In genomic region chr8:91355301-91355905, GRCm38 (mm10) we compare ENCODE assay signal across 12 mouse cellular contexts. TPM values are rescaled to one million over a fixed set of nuclear protein-coding genes. Genes with fewer than 3 reads are reported as not detected.
DNase-seq lines count a peak whose midpoint lies in the region; ATAC-seq and TF ChIP-seq lines count a peak whose summit lies in the region.
"Had no signal": no experiment of that assay in that cellular context is flagged by ENCODE, and none has a peak within 500 bp of the region (broad histone marks: within the 10 kb centered on the region; RNA-seq: fewer than 3 reads in every experiment).

No protein-coding gene starts in this region.

- no peak for TF ChIP-seq POLR2A in heart, adult 2 months (IDR thresholded peaks at IDR 0.05; ENCODE audit: insufficient read depth, low read depth, low read length)

- no peak for TF ChIP-seq EP300 in heart, adult 2 months (IDR thresholded peaks at IDR 0.05; ENCODE audit: insufficient read depth, low read depth, low read length)

- peaks cover 6% of the 10 kb centered on the region for H3K36me3 ChIP-seq in heart, adult 2 months (ENCODE audit: control insufficient read depth, insufficient read depth, low read length)
- no peaks in the 10 kb centered on the region for H3K36me3 ChIP-seq in forebrain, embryonic 16.5 days (ENCODE audit: control insufficient read depth, insufficient read depth)
- no peaks in the 10 kb centered on the region for H3K36me3 ChIP-seq in neural tube, embryonic 12.5 days
- H3K36me3 ChIP-seq: heart, embryonic 10.5 days had no signal

- H3K9ac ChIP-seq in heart, adult 2 months (ENCODE audit: low read depth, low read length) = no peak overlapping the region
- no peak overlapping the region for H3K9ac ChIP-seq in forebrain, embryonic 16.5 days (replicated peaks; ENCODE audit: low read depth, low read length)
- no peak overlapping the region for H3K9ac ChIP-seq in neural tube, embryonic 12.5 days

- peak; percentile 69 for DNase-seq in heart, adult 11 months
- DNase-seq in heart, adult 2 months = no peak
- DNase-seq in lung, postnatal 10 days = peak; percentile 47
- DNase-seq in kidney, postnatal 10 days = no peak
- no peak for DNase-seq in T-cell, adult 2 months (ENCODE audit: low spot score)
- DNase-seq: adrenal gland, postnatal 36 days; layer of hippocampus, postnatal 36 days; thymus, adult 18-20 months had no signal

- 52% methylated on average over 10 of the region's 10 CpGs for WGBS in heart, adult 2 months
- 20% methylated on average over 10 of the region's 10 CpGs for WGBS in forebrain, embryonic 16.5 days
- WGBS in neural tube, embryonic 12.5 days = 41% methylated on average over 10 of the region's 10 CpGs

- peak overlapping the region; percentile 34 for H3K4me2 ChIP-seq in forebrain, embryonic 16.5 days (ENCODE audit: low read length)
- peak overlapping the region; percentile 14; the same call in 1 of the 2 replicates for H3K4me2 ChIP-seq in neural tube, embryonic 12.5 days (replicated peaks)

- peaks cover 1% of the 10 kb centered on the region for H3K79me2 ChIP-seq in heart, adult 2 months (replicated peaks; ENCODE audit: control insufficient read depth, insufficient read depth, low read length)

- TF ChIP-seq CTCF in heart, adult 2 months (IDR thresholded peaks at IDR 0.05) = no peak

- no peaks in the 10 kb centered on the region for H3K27me3 ChIP-seq in heart, adult 2 months (ENCODE audit: control insufficient read depth, insufficient read depth, low read length)
- H3K27me3 ChIP-seq in forebrain, embryonic 16.5 days (replicated peaks; ENCODE audit: control insufficient read depth, insufficient read depth, low read length) = no peaks in the 10 kb centered on the region
- H3K27me3 ChIP-seq in neural tube, embryonic 12.5 days (replicated peaks) = peaks cover 8% of the 10 kb centered on the region; the same call in 1 of the 2 replicates

- intact Hi-C loops in heart, adult 2 months (cut with DNase I) = no loop called here

- no peaks in the 10 kb centered on the region for H3K9me3 ChIP-seq in forebrain, embryonic 16.5 days (ENCODE audit: control insufficient read depth, low read length)
- no peaks in the 10 kb centered on the region for H3K9me3 ChIP-seq in neural tube, embryonic 12.5 days
- H3K9me3 ChIP-seq: heart, embryonic 10.5 days had no signal

- H3K4me3 ChIP-seq in heart, adult 2 months = no peak overlapping the region
- no peak overlapping the region for H3K4me3 ChIP-seq in forebrain, embryonic 16.5 days (replicated peaks; ENCODE audit: low read length)
- no peak overlapping the region for H3K4me3 ChIP-seq in neural tube, embryonic 12.5 days
- H3K4me3 ChIP-seq: heart, embryonic 10.5 days had no signal

- H3K4me1 ChIP-seq in heart, adult 2 months (ENCODE audit: control insufficient read depth, insufficient read depth, low read length) = peaks cover 7% of the 10 kb centered on the region
- peaks cover 27% of the 10 kb centered on the region for H3K4me1 ChIP-seq in forebrain, embryonic 16.5 days (replicated peaks; ENCODE audit: control insufficient read depth, insufficient read depth, low read length)
- peaks cover 21% of the 10 kb centered on the region for H3K4me1 ChIP-seq in neural tube, embryonic 12.5 days

- H3K27ac ChIP-seq in heart, adult 2 months = no peak overlapping the region
- peak overlapping the region; percentile 71 for H3K27ac ChIP-seq in forebrain, embryonic 16.5 days (ENCODE audit: low read length)
- H3K27ac ChIP-seq in neural tube, embryonic 12.5 days = no peak overlapping the region
- H3K27ac ChIP-seq: heart, embryonic 10.5 days had no signal

- ATAC-seq in forebrain, embryonic 16.5 days = peak; percentile 66
- 0 out of 2 replicates have a peak, but pooled peaks have one; percentile 33 for ATAC-seq in neural tube, embryonic 12.5 days (ENCODE audit: low FRiP score, low read depth)
- ATAC-seq in inflammation-experienced regulatory T-cells, adult 6 months = no peak

RNA-seq across cellular contexts. Expression of gene Fto, which starts 42.1 kb away (rescaled TPM):
- total RNA-seq in heart, adult 2 months (2021) = 10 to 100 TPM; 57.6 to 65.1 TPM
- polyA plus RNA-seq in heart, adult 2 months (2012; rRNA removed) = 41.3 and 53.3 TPM in 2 replicates
- polyA plus RNA-seq in forebrain, embryonic 16.5 days (2015; fragmentation: Nextera tagmentation; extraction: Ambion mirVana) = 123 and 132 TPM in 2 replicates
- polyA plus RNA-seq in neural tube, embryonic 12.5 days (2016; fragmentation: Nextera tagmentation; extraction: Ambion mirVana) = 102 and 109 TPM in 2 replicates
- polyA plus RNA-seq in inflammation-experienced regulatory T-cells, adult 6 months (2017; shearing (Covaris generic)) = 100 to 1,000 TPM in 1 of 3 experiments, 10 to 100 TPM in 2; 41.0 to 102 (median 94.5) TPM

RNA-seq across cellular contexts. Expression of gene Rpgrip1l, which starts 42.3 kb away (rescaled TPM):
- total RNA-seq in heart, adult 2 months (2021) = 1 to 10 TPM; 3.2 to 3.6 TPM
- 0.88 and 1.4 TPM in 2 replicates for polyA plus RNA-seq in heart, adult 2 months (2012; rRNA removed)
- polyA plus RNA-seq in forebrain, embryonic 16.5 days (2015; fragmentation: Nextera tagmentation; extraction: Ambion mirVana) = 13.5 and 13.7 TPM in 2 replicates
- polyA plus RNA-seq in neural tube, embryonic 12.5 days (2016; fragmentation: Nextera tagmentation; extraction: Ambion mirVana) = 14.1 and 16.2 TPM in 2 replicates
- polyA plus RNA-seq in inflammation-experienced regulatory T-cells, adult 6 months (2017; shearing (Covaris generic)) = 1 to 10 TPM; 1.8 to 3.8 (median 2.9) TPM

Comparison
In these comparisons a context has a peak if more than half of its experiments do, and no peak if none do; other contexts are left out.
1. DNase-seq: peak in heart, adult 11 months (single experiment) and lung, postnatal 10 days (single experiment); none in heart, adult 2 months (0 of 2), kidney, postnatal 10 days (single experiment) and T-cell, adult 2 months (single experiment).